Mouse (Mus musculus) testis, adult 2 months (tissue): ENCODE results near the gene Grin2a. TPM values are rescaled to one million over a fixed set of nuclear protein-coding genes. Genes with fewer than 3 reads are reported as not detected.

Experiments
- H3K27ac ChIP-seq: fragments of 200-500 bp; 2 replicates; pipeline ENCODE4 v1.5.1; 2012; ENCODE audit warnings: low read depth, low read length; ENCODE audit not compliant: control insufficient read depth, insufficient read depth
- H3K27me3 ChIP-seq: fragments of 200-500 bp; 2 replicates; pipeline ENCODE4 v1.6.1; 2012; ENCODE audit warnings: mild to moderate bottlenecking, low read length, moderate library complexity; ENCODE audit not compliant: control insufficient read depth, insufficient read depth
- H3K36me3 ChIP-seq: fragments of 200-500 bp; 2 replicates; pipeline ENCODE4 v1.6.1; 2012; ENCODE audit warnings: mild to moderate bottlenecking, low read length; ENCODE audit not compliant: control insufficient read depth, insufficient read depth
- H3K4me1 ChIP-seq: fragments of 200-500 bp; 2 replicates; pipeline ENCODE4 v1.6.1; 2012; ENCODE audit warnings: low read length; ENCODE audit not compliant: control insufficient read depth, insufficient read depth
- H3K4me3 ChIP-seq: fragments of 200-500 bp; 2 replicates; pipeline ENCODE4 v1.5.1; 2012; ENCODE audit warnings: low read depth, mild to moderate bottlenecking, low read length, moderate library complexity, mixed read lengths; ENCODE audit not compliant: control insufficient read depth
- CTCF ChIP-seq: fragments of 200-500 bp; IDR thresholded peaks from 2 replicates; pipeline ENCODE4 v1.5.1; 2012; ENCODE audit warnings: low read depth, mild to moderate bottlenecking, inconsistent platforms, low read length, moderate library complexity; ENCODE audit not compliant: control insufficient read depth, insufficient read depth, insufficient replicate concordance
- POLR2A ChIP-seq: fragments of 200-500 bp; IDR thresholded peaks from 2 replicates; pipeline ENCODE4 v1.6.1; 2012; ENCODE audit warnings: low read depth, mild to moderate bottlenecking, inconsistent platforms, low read length, moderate library complexity; ENCODE audit not compliant: control insufficient read depth
- polyA plus RNA-seq: library from polyadenylated mRNA; depleted of rRNA; stranded (reverse); fragments of >200 nt; gene quantifications from 2 replicates; pipeline ENCODE4 v1.2.3, GENCODE M21; 2012; rRNA removed

The Grin2a gene
- 0.27 and 0.34 TPM in 2 replicates for polyA plus RNA-seq

DNA sequence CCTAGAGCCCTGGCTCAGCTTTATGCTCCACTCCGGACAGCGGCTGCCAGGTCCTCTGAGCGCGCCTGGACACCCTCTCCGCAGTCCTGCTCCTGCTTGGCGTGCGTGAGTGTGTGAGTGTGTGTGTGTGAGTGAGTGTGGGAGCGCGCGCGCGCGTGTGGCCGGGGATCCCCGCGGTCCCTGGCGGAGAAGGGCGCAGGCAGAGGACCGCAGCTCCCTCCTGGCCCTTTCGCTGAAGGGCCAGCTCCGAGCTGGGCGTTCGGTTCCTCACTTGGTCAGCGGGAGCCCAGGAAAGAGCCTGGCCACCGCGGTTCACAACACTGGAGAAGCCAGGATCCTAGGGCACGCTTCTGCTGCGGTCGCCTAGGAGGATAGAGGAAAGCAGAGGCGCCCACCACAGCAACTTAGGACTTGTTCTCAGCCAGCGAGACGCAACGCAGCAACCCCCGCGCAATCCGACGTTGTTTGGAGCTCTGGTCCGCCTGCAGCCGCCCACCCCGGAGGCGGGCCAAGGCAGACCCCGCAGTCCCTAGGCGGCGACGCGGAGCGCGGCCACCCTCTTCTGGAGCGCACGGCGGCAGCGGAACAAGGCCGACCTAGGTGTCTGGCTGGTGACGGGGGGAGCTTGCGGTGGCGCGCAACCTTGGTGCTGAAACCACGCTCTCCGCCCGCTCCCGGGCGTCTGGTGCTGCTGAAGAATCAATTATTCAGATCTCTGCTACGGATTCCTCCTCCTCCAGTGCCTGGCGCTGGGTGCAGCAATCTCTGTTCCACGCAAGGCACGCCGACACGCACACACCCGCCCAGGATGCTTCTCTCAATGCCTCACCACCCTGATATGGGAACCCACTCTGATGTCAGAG lies at the start of gene Grin2a:
Grin2a (minus strand) TSS at position 610 of the 863 bp plus-strand sequence.
- H3K27me3 ChIP-seq: no peaks in the 10 kb centered on the region
- no peak for TF ChIP-seq POLR2A

DNA sequence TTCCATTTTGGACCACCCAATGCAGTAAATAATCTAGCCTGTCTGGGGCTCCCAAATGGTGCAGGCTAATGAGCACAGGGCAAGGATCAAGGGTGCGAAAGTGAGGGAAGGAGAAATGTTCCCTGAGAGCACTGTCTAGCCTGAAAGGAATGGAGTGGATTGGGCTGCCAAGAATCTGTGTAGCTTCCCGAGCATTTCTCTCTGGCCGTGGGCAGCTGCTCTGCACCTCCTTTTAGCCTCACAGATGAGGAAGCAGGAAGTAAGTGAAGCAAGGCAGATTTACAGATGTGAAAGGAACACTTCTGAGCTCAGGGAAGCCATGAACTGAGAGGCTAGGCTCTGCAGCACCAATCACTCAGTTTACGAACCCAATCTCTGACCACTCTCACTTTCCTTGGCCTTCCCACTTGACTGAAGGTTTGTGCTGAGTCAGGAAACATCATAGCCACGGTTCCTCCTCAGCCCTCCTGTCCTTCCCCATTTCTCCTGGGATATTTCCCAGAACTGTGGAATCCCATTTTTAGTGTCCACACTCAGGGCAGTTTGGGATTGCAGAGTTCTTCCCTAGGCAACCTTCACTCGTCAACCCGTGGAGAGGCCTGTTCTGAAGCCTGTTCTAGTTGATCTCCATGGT lies 40.3 kb upstream of the Grin2a start:
- Histone ChIP-seq H3K27me3 (no peaks in the 10 kb centered on the region), H3K27ac (no peak overlapping the region), H3K4me1 (no peaks in the 10 kb centered on the region), H3K36me3 (no peaks in the 10 kb centered on the region), H3K4me3 (no peak overlapping the region)
- TF ChIP-seq POLR2A (no peak), CTCF (no peak)

More for the DNA sequence above, at the start of gene Grin2a:
- no peak within 1 kb of the TSS for H3K4me3 ChIP-seq
- H3K27ac ChIP-seq: no peak within 1 kb of the TSS
- H3K4me1 ChIP-seq: peaks cover 2% of the 10 kb centered on the region; the same call in 1 of the 2 replicates
- H3K36me3 ChIP-seq: no peaks in the 10 kb centered on the region

DNA sequence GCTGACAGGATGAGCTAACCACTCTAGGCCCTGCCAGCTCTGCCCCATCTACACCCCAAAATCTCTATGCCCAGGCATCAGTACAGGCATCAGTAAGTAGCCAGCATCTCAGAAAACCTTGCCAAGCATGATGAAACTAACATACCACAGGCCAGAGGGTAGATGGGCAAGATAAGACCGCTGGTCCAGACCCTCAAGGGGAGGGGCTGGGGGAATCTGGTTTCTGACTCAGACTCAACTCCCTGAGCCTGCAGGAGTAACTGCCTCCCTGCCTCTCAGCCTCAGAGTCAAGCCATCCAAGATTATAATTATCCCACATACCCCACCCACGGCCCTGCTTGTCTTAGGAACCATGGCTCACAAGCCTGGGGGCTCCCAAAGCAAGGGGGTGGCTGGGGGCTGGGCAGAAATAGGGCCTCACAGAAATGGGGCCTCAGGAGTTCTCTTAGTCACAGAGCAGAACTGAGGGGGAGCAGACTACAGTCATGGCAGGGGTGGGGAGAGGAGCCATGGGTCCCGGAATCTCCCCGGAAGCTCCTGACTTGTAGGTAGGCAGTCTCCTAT lies 38.1 kb upstream of the Grin2a start:
- Histone ChIP-seq H3K4me3 (no peak overlapping the region), H3K27ac (no peak overlapping the region), H3K27me3 (no peaks in the 10 kb centered on the region), H3K36me3 (no peaks in the 10 kb centered on the region), H3K4me1 (no peaks in the 10 kb centered on the region)
- TF ChIP-seq CTCF: no peak
- TF ChIP-seq POLR2A: no peak

DNA sequence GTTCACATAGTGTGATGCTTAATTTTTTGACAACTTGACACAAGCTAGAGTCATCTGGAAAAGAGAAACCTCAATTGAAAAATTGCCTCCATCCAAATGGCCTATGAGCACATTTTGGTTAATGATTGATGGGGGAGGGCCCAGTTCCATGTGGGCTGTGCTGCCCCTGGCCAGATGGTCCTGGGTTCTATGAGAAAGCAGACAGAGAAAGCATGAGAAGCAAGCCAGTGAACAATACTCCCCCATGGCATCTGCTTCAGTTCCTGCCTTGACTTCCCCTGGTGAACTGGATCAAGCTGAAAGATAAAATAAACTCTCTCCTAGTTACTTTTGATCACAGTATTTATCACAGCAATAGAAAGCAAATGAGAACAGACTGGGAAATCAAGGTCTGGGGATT lies 36.5 kb upstream of the Grin2a start:
- H3K4me1 ChIP-seq: no peaks in the 10 kb centered on the region
- no peak overlapping the region for H3K27ac ChIP-seq
- H3K27me3 ChIP-seq: no peaks in the 10 kb centered on the region
- no peaks in the 10 kb centered on the region for H3K36me3 ChIP-seq
- H3K4me3 ChIP-seq: no peak overlapping the region
- TF ChIP-seq CTCF (no peak), POLR2A (no peak)

DNA sequence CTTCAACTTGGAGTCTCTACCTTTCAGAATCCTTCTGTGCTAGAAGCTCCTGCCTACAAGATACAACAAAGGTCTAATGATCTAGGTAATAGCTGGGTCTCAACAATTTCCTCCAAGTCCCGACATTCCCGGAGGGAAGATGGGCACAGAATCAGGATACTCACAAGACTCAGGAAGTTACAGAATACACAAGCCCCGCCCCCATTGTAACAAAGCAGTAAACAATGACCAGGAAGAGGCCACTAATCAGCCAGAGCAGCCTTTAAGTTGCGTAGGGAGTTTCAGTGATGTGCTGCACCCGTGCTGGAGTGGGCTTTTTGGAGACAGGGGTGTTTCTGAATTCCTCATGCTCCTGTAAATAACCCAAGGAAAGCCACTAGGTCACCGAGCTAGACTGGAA lies 31.4 kb upstream of the Grin2a start:
- Histone ChIP-seq H3K27me3 (no peaks in the 10 kb centered on the region), H3K4me1 (no peaks in the 10 kb centered on the region), H3K4me3 (no peak overlapping the region), H3K27ac (no peak overlapping the region), H3K36me3 (no peaks in the 10 kb centered on the region)
- TF ChIP-seq POLR2A (no peak), CTCF (no peak)

DNA sequence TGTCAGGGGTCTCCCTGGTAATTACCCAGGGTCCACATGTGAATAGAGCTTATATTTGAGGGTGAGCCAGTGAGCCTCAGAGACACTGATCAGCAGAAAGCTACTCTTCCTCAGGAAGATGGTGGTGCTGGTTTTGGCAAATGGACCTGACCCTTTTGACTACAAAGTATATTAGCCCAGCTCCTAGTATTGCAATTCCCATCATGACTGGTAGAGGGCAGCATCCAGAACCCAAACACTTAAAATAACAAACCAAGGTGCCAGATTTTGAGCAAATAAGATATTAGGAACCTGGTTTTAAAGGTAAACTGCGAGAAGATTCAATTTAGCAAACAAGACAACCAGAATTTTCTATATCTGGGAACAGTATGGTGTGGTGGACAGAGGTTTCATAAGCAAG lies 14.4 kb upstream of the Grin2a start:
- no peaks in the 10 kb centered on the region for H3K4me1 ChIP-seq
- no peaks in the 10 kb centered on the region for H3K27me3 ChIP-seq
- H3K36me3 ChIP-seq: no peaks in the 10 kb centered on the region
- TF ChIP-seq CTCF (no peak), POLR2A (no peak)
- no peak overlapping the region for H3K4me3 ChIP-seq
- H3K27ac ChIP-seq: no peak overlapping the region

DNA sequence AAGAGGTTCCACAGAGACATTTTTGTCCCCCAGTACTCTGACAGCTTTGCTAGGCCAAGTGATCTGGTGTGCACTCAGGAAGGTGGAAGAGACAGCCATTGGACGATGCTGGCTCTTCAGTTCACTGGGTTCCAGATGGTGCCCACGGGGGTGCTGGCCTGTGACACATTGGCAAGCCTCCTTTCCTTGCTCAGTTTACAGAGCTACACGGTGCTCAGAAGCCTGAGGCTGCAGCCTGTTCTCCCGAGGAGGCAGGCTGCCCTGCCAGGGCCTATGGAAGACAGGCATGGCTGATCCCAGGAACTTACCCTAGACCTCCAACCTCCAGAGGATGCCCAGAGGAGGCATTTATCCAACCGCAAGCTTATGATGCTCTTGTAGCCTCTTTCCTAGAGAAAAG lies 10.2 kb upstream of the Grin2a start:
- H3K27ac ChIP-seq: no peak overlapping the region
- no peaks in the 10 kb centered on the region for H3K27me3 ChIP-seq
- H3K4me3 ChIP-seq: no peak overlapping the region
- no peak for TF ChIP-seq CTCF
- TF ChIP-seq POLR2A: no peak
- H3K4me1 ChIP-seq: no peaks in the 10 kb centered on the region
- no peaks in the 10 kb centered on the region for H3K36me3 ChIP-seq
